Mouse (Mus musculus): ENCODE measurements around the gene Capza1.

DNA sequence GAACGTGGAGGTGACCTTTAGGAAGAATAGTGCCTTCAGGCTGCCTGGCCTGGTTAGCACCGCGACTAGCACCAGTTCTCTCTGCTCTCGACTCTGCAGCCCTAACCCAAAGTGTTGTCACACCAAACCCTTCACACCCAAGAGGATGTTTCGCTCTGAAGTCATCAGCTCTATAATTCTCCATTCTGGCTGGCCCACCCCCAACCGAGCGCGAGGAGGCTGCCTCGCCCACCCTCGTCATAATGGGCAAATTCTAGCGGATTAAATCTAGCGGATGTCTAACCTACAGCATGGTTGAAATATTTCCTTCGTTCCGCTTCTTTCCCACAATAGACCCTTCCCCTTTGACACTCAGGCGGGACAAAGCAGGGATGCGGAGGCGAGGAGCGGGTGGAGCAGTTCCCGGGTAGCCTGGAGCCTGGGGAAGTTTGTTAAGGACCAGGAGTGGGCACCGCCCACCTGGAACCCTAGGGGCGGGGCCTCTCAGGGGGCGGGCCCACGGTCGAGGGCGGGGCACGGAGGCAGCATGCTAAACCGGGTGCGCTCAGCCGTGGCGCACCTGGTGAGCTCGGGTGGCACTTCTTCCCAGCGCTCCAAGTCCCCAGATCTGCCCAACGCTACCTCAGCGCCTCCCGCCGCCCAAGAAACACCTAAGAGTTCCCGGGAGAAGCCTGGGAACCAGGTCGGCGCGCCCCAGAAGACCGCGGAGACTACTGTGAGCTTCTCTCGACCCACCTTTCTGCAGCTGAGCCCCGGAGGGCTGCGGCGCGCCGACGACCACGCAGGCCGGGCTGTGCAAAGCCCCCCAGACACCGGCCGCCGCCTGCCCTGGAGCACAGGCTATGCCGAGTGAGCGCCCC lies 83.5 kb downstream of the Capza1 start, which contains the start of gene Ppm1j:
- no peak for TF ChIP-seq CTCF (IDR thresholded peaks at IDR 0.05; ENCODE audit: borderline replicate concordance, control insufficient read depth, extremely low read depth, insufficient read depth, low read length, poor library complexity)
- no peak for TF ChIP-seq POLR2A (IDR thresholded peaks at IDR 0.05; ENCODE audit: control insufficient read depth, extremely low read depth, insufficient read depth, low read length, poor library complexity)
